Mouse (Mus musculus): ENCODE results near the gene Nes. TPM values are rescaled to one million over a fixed set of nuclear protein-coding genes. Genes with fewer than 3 reads are reported as not detected.

Gene Nes
- polyA plus RNA-seq, 1 experiment from 2014 or later, result 45.0 TPM

- ATAC-seq (no peak), DNase-seq (ENCODE audit: low read depth, low spot score) (no peak)
- no peaks in the 10 kb centered on the region for H3K27me3 ChIP-seq
- ChIA-PET POLR2A (interaction anchor here (0.6 to 9.4 kb wide), 3 partner anchors 9 to 45 kb away, joined by 3 to 96 read pairs (median 3); partner anchors contain the start of gene Nes), CTCF (interaction anchor here (18.5 kb wide), 1 partner anchor 15 kb away, joined by 437 read pairs; the partner anchor contains the start of gene Nes)
- TF ChIP-seq CTCF (IDR thresholded peaks at IDR 0.05), result no peak
- in situ Hi-C loops (cut with MboI; ENCODE audit: low pct_unique_long_range_greater_than_20kb), result no loop called here
Measured at GRCm38 (mm10) chr3:87981214-87981760, 10.4 kb downstream of the Nes start.

DNA sequence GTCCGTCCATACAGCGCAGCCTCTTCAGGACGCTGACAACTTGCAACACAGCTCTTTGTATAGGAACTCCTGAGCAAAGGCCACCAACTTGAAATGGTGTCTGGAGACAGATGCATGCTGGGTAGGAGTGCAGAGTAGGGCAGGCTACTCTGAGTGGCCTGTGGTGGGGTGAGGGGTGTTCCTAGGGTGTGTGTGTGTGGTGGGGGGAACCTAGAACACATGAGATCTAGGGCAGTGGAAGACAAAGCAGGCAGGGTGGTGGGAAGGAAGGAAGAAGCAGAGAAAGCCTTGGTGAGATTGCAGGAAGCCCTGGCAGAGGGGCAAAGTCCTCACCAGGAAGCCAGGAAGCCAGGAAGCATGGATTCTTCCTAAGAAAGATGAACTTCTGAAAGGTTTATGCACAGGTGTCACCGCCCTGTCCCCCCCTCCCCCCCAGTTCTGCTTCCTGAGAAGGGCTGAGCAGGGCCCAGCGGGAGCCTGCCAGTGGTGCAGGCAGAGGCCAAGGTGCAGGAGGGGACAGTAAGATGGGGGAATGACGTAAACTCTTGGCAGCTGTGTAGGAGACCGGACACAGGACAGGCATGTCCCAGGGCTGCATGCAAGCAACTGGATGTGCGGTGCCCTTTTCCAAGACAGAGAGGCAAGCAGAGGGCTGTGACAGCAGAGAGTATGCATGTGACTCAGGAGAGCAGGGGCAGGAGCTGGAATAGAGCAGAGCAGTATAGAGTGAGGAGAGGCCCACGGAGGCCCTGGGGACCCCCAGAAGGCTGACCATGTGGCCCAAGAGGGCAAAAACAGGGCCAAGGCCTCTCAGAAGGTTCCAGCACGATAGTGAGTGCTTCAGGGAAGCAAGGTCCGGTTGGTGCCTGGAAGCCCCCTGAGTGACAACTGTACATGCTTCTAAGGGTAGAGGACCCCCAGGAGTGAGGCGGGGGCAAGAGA is 11.3 kb downstream of the Nes start:
- CTCF ChIA-PET, result interaction anchor here (18.5 kb wide), 1 partner anchor 16 kb away, joined by 437 read pairs; the partner anchor contains the start of gene Nes
- POLR2A ChIA-PET, result interaction anchor here (0.6 to 9.4 kb wide), 4 partner anchors 10 to 46 kb away, joined by 3 to 96 read pairs (median 3); partner anchors contain the start of gene Nes
- in situ Hi-C loops (cut with MboI; ENCODE audit: low pct_unique_long_range_greater_than_20kb), result no loop called here
- TF ChIP-seq CTCF (IDR thresholded peaks at IDR 0.05), result no peak
- ATAC-seq, result peak; percentile 2
- H3K27me3 ChIP-seq, result no peaks in the 10 kb centered on the region
- DNase-seq (ENCODE audit: low read depth, low spot score), result no peak

DNA sequence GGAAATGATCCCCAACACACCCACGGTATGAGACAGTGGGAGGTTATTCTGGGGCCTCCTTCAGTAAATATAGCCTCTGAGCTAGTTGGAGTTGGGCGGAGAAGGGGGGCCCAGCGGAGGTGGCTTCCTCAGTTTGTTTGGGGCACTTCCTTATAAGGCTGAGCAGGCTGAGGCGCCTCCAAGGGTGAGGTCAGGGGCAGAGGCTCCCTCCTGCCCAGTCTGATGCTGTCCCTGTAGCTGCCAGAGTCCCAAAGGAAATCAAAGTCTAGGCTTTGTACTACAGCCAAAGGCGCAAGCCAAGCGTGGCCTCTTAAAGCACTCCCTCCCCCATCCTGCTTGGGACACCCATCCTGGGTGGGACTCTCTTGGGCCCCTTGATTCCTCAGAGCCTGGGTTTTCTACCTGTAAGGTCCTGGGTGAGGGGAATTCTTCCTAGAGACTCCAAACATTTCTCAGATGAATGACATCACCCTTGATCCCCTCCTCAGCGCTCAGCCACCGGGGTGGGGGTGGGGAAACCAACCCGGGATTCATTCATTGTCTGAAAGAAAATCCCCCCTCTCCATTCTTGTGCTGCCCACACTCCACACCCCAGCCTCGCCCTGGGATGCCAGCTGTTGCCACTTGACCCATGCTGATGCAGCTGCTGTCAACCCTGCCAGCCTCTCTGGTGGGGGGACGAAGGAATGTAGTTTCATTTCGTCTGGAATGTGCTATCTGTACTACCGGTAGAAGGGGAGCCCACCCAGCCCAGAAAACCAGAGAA is 12.1 kb downstream of the Nes start:
- ATAC-seq, result peak; percentile 46
- CTCF ChIA-PET, result interaction anchor here (0.7 to 18.5 kb wide), 2 partner anchors 17 to 47 kb away, joined by 3 to 437 read pairs; partner anchors contain the start of gene Nes
- POLR2A ChIA-PET, result interaction anchor here (0.9 to 9.4 kb wide), 4 partner anchors 11 to 22 kb away, joined by 3 to 96 read pairs (median 4); partner anchors contain the start of gene Nes
- in situ Hi-C loops (cut with MboI; ENCODE audit: low pct_unique_long_range_greater_than_20kb), result no loop called here
- H3K27me3 ChIP-seq, result no peaks in the 10 kb centered on the region
- TF ChIP-seq CTCF (IDR thresholded peaks at IDR 0.05), result no peak
- DNase-seq (ENCODE audit: low read depth, low spot score), result peak; percentile 44

GRCm38 (mm10) chr3:87983627-87984026 is 12.7 kb downstream of the Nes start:
- no peaks in the 10 kb centered on the region for H3K27me3 ChIP-seq
- ChIA-PET POLR2A (interaction anchor here (0.9 to 9.4 kb wide), 4 partner anchors 11 to 49 kb away, joined by 3 to 96 read pairs (median 4); partner anchors contain the start of gene Nes), CTCF (interaction anchor here (0.7 to 18.5 kb wide), 2 partner anchors 17 to 48 kb away, joined by 3 to 437 read pairs; partner anchors contain the start of gene Nes)
- no peak for TF ChIP-seq CTCF (IDR thresholded peaks at IDR 0.05)
- DNase-seq (ENCODE audit: low read depth, low spot score) (no peak), ATAC-seq (no peak)
- in situ Hi-C loops (cut with MboI; ENCODE audit: low pct_unique_long_range_greater_than_20kb), result no loop called here

DNA sequence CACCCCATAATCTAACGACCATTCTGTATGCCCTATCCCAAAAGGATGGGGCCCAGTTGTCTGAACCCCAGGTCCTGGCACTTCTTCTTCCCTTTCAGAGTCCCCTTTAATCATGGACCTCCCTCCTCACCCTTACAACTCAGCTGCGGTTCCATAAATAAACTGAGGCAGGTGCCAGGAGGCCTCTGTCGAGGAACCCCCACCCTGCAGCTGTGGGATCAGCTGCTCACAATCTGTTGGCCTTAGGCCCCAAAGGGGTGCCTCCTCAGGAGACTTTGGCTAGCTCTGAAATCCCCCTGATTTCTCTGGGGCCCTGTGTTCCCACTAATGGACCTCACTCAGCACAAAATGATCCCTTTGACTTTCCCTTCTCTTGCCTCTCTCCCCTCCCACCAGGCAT is 13.2 kb downstream of the Nes start:
- TF ChIP-seq CTCF (IDR thresholded peaks at IDR 0.05), result no peak
- no peaks in the 10 kb centered on the region for H3K27me3 ChIP-seq
- ChIA-PET POLR2A (interaction anchor here (0.9 to 9.4 kb wide), 4 partner anchors 12 to 49 kb away, joined by 3 to 96 read pairs (median 4); partner anchors contain the start of gene Nes), CTCF (interaction anchor here (18.5 kb wide), 1 partner anchor 18 kb away, joined by 437 read pairs; the partner anchor contains the start of gene Nes)
- in situ Hi-C loops (cut with MboI; ENCODE audit: low pct_unique_long_range_greater_than_20kb), result no loop called here
- ATAC-seq, result no peak
- DNase-seq (ENCODE audit: low read depth, low spot score), result no peak

DNA sequence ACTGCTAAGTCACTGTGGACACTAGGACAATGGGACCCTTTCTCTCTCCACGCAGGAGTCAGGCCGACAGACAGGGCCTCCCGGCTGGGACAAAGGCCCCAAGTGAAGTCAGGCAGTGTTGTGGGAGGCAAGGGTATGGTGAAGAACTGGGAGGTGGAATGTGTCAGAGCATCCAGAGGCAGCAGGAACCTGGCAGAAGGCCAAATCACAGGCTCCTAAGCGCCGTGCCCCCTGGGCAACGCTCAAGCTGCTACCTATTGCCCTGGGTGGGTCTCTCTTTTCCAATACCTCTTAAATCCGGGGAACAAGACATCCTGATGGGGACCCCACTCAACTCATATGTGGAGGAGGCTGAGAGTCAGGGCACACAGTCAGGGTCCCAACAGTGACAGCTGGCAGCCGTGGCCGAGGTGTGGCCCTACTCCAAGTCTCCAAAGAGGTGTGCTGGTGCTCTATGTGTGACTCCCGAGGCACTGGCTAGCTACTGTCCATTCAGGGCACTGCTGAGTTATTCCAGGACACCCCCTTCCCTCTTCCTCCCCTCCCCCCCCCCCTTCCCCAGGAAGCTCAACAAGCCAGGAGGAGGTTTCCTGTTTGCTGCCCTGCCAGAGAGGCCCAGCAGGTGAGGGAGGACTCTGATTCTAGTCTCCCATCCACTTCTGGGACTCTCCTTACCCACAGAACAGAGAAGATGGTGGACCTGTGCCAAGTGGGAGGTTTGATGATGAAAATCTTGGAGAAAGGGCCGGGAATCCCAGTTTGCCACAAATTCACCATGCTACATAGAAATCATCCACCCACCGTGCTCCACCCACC is 14.8 kb downstream of the Nes start:
- DNase-seq (ENCODE audit: low read depth, low spot score), result peak; percentile 68

GRCm38 (mm10) chr3:87986868-87987267 is 16.0 kb downstream of the Nes start:
- peak; percentile 69 for ATAC-seq
- in situ Hi-C loops (cut with MboI; ENCODE audit: low pct_unique_long_range_greater_than_20kb), result loop anchor here (5.0 kb wide), 1 partner anchor 45 kb away; no protein-coding TSS in a partner anchor
- peak; percentile 99 for DNase-seq (ENCODE audit: low read depth, low spot score)
- ChIA-PET CTCF (interaction anchor here (0.6 to 18.5 kb wide), 38 partner anchors 8 to 256 kb away, joined by 3 to 437 read pairs (median 4); partner anchors contain the start of genes Crabp2, Iqgap3, Mef2d and Nes), POLR2A (interaction anchor here (0.6 to 9.4 kb wide), 5 partner anchors 14 to 1434 kb away, joined by 3 to 96 read pairs (median 3); partner anchors contain the start of gene Nes)
- TF ChIP-seq CTCF (IDR thresholded peaks at IDR 0.05), result no peak
- H3K27me3 ChIP-seq, result peaks cover 20% of the 10 kb centered on the region

More for the DNA sequence above, 14.8 kb downstream of the Nes start:
- ChIA-PET POLR2A (interaction anchor here (1.4 to 9.4 kb wide), 2 partner anchors 13 to 49 kb away, joined by 6 to 96 read pairs; partner anchors contain the start of gene Nes), CTCF (interaction anchor here (1.1 to 18.5 kb wide), 6 partner anchors 12 to 87 kb away, joined by 3 to 437 read pairs (median 7); partner anchors contain the start of gene Nes)
- no peak for ATAC-seq
- no peak for TF ChIP-seq CTCF (IDR thresholded peaks at IDR 0.05)
- H3K27me3 ChIP-seq, result peaks cover 9% of the 10 kb centered on the region
- in situ Hi-C loops (cut with MboI; ENCODE audit: low pct_unique_long_range_greater_than_20kb), result loop anchor here (5.0 kb wide), 1 partner anchor 43 kb away; no protein-coding TSS in a partner anchor

DNA sequence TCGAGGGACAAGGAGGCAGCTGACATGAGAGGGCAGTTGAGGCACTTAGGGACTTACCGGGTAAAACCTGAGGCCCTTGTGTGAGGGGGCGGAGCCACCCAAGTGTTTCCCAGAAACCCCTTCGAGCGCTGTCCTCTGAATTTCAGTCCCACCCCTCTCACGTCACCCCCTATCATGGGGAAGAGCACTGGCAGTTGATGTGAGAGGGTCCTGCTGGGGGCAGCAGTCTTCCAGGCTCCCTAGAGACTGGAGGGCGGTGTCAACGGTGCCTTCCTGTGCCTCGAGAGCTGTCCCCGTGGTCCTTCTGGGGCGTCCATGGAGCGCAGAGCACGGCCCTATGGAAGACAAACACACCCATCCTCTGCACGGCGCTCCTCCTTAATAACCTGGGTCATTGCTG is 16.8 kb downstream of the Nes start:
- no peak for ATAC-seq
- in situ Hi-C loops (cut with MboI; ENCODE audit: low pct_unique_long_range_greater_than_20kb), result loop anchor here (5.0 kb wide), 1 partner anchor 45 kb away; no protein-coding TSS in a partner anchor
- CTCF ChIA-PET, result interaction anchor here (0.7 to 18.5 kb wide), 27 partner anchors 9 to 154 kb away, joined by 3 to 437 read pairs (median 5); partner anchors contain the start of genes Iqgap3, Mef2d, Nes and Prcc
- no peak for DNase-seq (ENCODE audit: low read depth, low spot score)
- peaks cover 27% of the 10 kb centered on the region for H3K27me3 ChIP-seq
- POLR2A ChIA-PET, result interaction anchor here (0.6 to 9.4 kb wide), 3 partner anchors 15 to 1433 kb away, joined by 3 to 96 read pairs (median 5); partner anchors contain the start of gene Nes
- no peak for TF ChIP-seq CTCF (IDR thresholded peaks at IDR 0.05)
